Mouse (Mus musculus) lung, embryonic 16.5 days (tissue): ENCODE measurements around the gene Galnt10. TPM values are rescaled to one million over a fixed set of nuclear protein-coding genes. Genes with fewer than 3 reads are reported as not detected.
"Not testable (repeated sequence)": the region's sequence is repeated elsewhere in the genome, so short reads cannot be mapped to it uniquely, and the experiment has no call there.

Experiments used
- ATAC-seq: fragments of 200-750 bp; cut with Nextera tagmentation; 2 replicates; pipeline ENCODE4 v1.8.0; 2017; ENCODE audit warnings: low read depth, mild to moderate bottlenecking, moderate library complexity
- H3K27ac ChIP-seq: fragments of 300-500 bp; sonication (generic); 2 replicates; pipeline ENCODE4 v1.5.1; 2014; ENCODE audit warnings: mild to moderate bottlenecking, control low read depth, low read length
- H3K27me3 ChIP-seq: fragments of 300-500 bp; sonication (generic); 2 replicates; pipeline ENCODE4 v1.6.1; 2014; ENCODE audit warnings: low read depth, low read length, mixed read lengths; ENCODE audit not compliant: control insufficient read depth, insufficient read depth
- H3K36me3 ChIP-seq: fragments of 300-500 bp; sonication (generic); 2 replicates; pipeline ENCODE4 v1.6.1; 2014; ENCODE audit warnings: low read length; ENCODE audit not compliant: control insufficient read depth, insufficient read depth
- H3K4me1 ChIP-seq: fragments of 300-500 bp; sonication (generic); replicated peaks from 2 replicates; pipeline ENCODE4 v1.6.1; 2014; ENCODE audit warnings: low read length, mixed read lengths; ENCODE audit not compliant: control insufficient read depth, insufficient read depth
- H3K4me2 ChIP-seq: fragments of 300-500 bp; sonication (generic); 2 replicates; pipeline ENCODE4 v1.6.1; 2014; ENCODE audit warnings: low read depth, low read length, control low read depth
- H3K4me3 ChIP-seq: fragments of 300-500 bp; sonication (generic); 2 replicates; pipeline ENCODE4 v1.5.1; 2014; ENCODE audit warnings: mild to moderate bottlenecking, low read length, control low read depth
- H3K9ac ChIP-seq: fragments of 300-500 bp; sonication (generic); 2 replicates; pipeline ENCODE4 v1.6.1; 2014; ENCODE audit warnings: low read length, control low read depth
- H3K9me3 ChIP-seq: fragments of 300-500 bp; sonication (generic); 2 replicates; pipeline ENCODE4 v1.6.1; 2016; ENCODE audit warnings: low read length; ENCODE audit not compliant: control insufficient read depth
- WGBS: fragments of 180-500 bp; shearing (Covaris S2); extraction: QIAGEN DNeasy Blood & Tissue Kit; methylation state at CpG from one replicate; pipeline ENCODE4 v1.1.7; 2014; 5-methylcytosine and 5-hydroxymethylcytosine counted together
- polyA plus RNA-seq: library from polyadenylated mRNA; unstranded; fragments of >200 nt; fragmentation: Nextera tagmentation; extraction: Ambion mirVana; gene quantifications from 2 replicates; pipeline ENCODE4 v1.2.1, GENCODE M21; 2015

Galnt10 gene
- polyA plus RNA-seq, 1 experiment from 2014 or later, result 12.8 TPM

DNA sequence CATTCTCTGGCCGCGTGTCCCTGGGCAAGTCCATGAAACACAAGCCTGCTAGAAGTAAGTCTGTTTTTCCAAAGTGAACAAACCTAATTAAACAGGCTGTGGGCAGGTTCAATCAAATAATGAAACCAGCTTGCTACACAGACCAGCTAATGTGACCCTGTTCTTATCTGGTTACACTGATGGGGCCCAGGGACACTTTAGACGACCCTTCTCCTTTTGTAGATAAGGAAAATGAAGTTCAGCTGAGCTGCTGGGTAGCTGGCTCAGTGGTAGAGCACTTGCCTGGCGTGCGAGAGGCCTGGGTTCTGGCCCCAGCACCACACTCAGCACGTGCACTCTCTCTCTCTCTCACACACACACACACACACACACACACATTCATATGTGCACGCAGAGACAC is 178.5 kb downstream of the Galnt10 start:
- Histone ChIP-seq H3K9me3 (no peaks in the 10 kb centered on the region), H3K27ac (no peak overlapping the region), H3K36me3 (no peaks in the 10 kb centered on the region), H3K4me3 (no peak overlapping the region), H3K9ac (no peak overlapping the region), H3K27me3 (peaks cover 46% of the 10 kb centered on the region), H3K4me2 (no peak overlapping the region), H3K4me1 (peaks cover 5% of the 10 kb centered on the region)
- WGBS, result 67% methylated on average over 7 of the region's 7 CpGs
- no peak for ATAC-seq

DNA sequence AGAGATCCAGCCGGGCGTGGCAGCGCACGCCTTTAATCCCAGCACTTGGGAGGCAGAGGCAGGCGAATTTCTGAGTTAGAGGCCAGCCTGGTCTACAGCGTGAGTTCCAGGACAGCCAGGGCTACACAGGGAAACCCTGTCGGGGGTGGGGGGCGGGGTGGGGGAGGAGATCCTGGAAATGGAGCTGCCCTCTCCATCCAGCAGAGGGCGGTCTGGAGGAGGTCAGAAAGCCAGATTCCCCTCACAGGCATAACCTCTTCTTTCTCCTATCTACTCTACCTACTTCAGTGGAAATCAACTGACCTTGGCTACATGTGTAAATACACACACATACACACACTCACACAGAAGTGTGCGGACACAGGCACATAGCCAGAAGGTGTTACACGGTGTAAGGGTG is 180.0 kb downstream of the Galnt10 start:
- not testable (repeated sequence) for H3K4me2 ChIP-seq, H3K4me3 ChIP-seq, H3K27ac ChIP-seq, H3K4me1 ChIP-seq, ATAC-seq, H3K9me3 ChIP-seq, H3K9ac ChIP-seq, H3K36me3 ChIP-seq
- WGBS, result 37% methylated on average over 11 of the region's 11 CpGs
- peaks cover 62% of the 10 kb centered on the region for H3K27me3 ChIP-seq

- no peak overlapping the region for H3K9ac ChIP-seq
- H3K4me1 ChIP-seq, result peaks cover 5% of the 10 kb centered on the region
- no peaks in the 10 kb centered on the region for H3K36me3 ChIP-seq
- peak overlapping the region; percentile 38 for H3K4me3 ChIP-seq
- H3K27me3 ChIP-seq, result peaks cover 82% of the 10 kb centered on the region
- no peaks in the 10 kb centered on the region for H3K9me3 ChIP-seq
- peak overlapping the region; percentile 57 for H3K4me2 ChIP-seq
- ATAC-seq, result no peak
- no peak overlapping the region for H3K27ac ChIP-seq
- 1% methylated on average over 41 of the region's 41 CpGs for WGBS
Measured at GRCm38 (mm10) chr11:57827048-57827914, 182.0 kb downstream of the Galnt10 start.

DNA sequence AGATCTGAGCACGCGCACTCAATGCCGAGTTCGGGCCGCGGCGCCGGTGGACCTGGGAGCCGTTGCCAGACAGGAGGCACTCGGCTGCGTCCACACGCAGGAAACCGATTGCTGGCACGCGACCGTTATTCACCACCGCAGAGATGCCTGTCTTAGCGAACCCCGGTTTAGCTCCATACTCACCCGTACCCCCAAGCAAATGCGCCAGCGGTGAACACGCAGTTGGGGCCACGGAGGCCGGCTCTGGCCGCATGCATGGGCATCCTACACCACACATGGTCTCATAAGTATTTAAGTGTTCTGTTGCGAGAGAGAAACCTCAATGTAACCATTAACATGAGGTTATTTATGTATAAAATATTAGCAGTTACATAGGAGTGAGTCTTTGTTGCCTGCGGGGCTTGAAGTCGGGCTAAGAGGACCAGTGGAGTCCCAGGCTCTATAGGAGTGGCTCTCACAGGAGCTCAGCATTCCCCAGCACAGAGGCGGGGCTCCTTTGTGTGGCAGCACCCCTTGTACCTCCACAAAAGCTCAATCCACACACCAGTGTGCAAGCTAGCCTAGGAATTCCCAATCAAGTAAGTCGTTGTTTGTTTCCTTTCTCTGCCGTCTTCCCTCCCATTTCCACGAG is 182.8 kb downstream of the Galnt10 start:
- Histone ChIP-seq H3K27ac (no peak overlapping the region), H3K4me1 (peaks cover 5% of the 10 kb centered on the region), H3K9me3 (no peaks in the 10 kb centered on the region), H3K36me3 (no peaks in the 10 kb centered on the region), H3K9ac (no peak overlapping the region), H3K4me3 (peak overlapping the region; percentile 38), H3K4me2 (peak overlapping the region; percentile 57), H3K27me3 (peaks cover 89% of the 10 kb centered on the region)
- ATAC-seq, result 0 out of 2 replicates have a peak, but pooled peaks have one; percentile 41
- 1% methylated on average over 33 of the region's 33 CpGs for WGBS

DNA sequence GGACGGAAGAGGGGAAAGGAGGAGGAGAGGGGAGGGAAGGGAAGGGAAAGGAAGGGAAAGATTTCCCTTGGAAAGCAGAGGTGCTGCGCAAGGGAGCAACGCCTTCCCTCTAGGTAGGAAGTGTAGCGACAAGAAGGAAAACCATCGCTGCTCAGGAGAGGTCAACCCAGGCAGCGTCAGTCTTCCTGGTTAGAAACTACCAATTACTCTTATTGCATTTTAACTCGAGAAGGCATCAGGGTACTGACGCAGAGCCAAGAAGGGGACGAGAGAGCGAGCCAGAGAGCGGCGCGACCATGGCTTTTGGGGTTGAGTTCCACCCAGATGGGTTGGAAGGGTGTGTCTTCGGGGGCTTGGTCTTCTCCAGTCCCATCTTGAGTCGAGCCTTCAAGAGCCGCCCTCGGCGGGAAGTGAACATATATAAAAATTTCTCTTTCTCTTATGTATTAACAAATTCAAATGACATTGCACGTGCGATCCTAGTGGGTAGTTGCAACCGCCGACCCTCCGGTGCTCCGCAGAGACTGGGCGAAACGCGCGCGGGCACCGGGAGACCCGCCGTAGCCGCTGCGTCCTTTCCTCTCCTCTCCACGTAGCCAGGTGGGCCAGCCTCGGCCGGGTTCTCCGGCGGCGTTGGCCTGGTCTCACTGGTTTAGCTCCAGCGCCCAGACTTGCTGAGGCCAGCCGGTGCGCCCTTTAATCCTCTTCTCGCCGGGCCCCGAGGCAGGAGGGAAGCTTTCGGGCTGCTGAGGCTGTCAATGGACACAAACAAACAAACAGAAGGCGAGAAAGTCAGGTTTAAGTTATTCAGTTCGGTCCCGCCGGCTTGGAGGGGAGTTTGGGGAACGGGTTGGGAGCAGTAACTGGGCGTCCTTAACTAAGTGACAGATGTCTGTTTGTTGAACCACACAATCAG is 184.0 kb downstream of the Galnt10 start:
- Histone ChIP-seq H3K4me3 (no peak overlapping the region), H3K9ac (no peak overlapping the region), H3K4me2 (no peak overlapping the region), H3K4me1 (peaks cover 5% of the 10 kb centered on the region), H3K27me3 (peaks cover 94% of the 10 kb centered on the region), H3K27ac (no peak overlapping the region), H3K9me3 (no peaks in the 10 kb centered on the region), H3K36me3 (no peaks in the 10 kb centered on the region)
- no peak for ATAC-seq
- 5% methylated on average over 53 of the region's 53 CpGs for WGBS

- Histone ChIP-seq H3K27ac (no peak overlapping the region), H3K9ac (no peak overlapping the region), H3K36me3 (no peaks in the 10 kb centered on the region), H3K4me1 (peaks cover 5% of the 10 kb centered on the region), H3K4me2 (no peak overlapping the region), H3K4me3 (no peak overlapping the region), H3K27me3 (peaks cover 96% of the 10 kb centered on the region), H3K9me3 (no peaks in the 10 kb centered on the region)
- 38% methylated on average over 17 of the region's 17 CpGs for WGBS
- no peak for ATAC-seq
Measured at GRCm38 (mm10) chr11:57829871-57830775, 184.9 kb downstream of the Galnt10 start.

DNA sequence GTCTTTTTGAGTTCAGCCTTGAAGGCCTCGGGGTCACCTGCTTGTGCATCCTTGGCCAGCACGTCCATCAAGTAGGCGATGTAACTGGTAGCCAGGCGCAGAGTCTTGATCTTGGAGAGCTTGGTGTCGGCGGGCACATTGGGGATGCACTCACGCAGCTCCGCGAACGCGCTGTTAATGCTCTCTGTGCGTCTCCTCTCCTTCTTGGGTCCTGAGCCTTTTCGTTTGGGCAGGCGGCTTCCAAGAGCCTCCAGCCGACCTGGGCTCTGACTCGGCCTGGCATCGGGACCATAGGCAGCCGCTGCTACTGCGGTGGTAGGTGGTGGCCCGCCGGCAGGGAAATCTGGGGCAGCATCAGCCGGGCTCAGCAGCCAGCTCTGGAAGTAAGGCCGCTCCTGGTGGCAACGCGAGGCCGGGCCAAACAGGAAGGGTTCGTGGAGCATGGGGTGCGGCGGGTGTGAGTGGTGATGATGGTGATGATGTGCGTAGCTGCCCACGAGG is 186.1 kb downstream of the Galnt10 start:
- Histone ChIP-seq H3K36me3 (no peaks in the 10 kb centered on the region), H3K4me1 (peaks cover 5% of the 10 kb centered on the region), H3K9ac (no peak overlapping the region), H3K4me2 (no peak overlapping the region), H3K27me3 (peaks cover 98% of the 10 kb centered on the region), H3K27ac (no peak overlapping the region), H3K9me3 (no peaks in the 10 kb centered on the region), H3K4me3 (no peak overlapping the region)
- ATAC-seq, result no peak
- WGBS, result 11% methylated on average over 31 of the region's 31 CpGs

DNA sequence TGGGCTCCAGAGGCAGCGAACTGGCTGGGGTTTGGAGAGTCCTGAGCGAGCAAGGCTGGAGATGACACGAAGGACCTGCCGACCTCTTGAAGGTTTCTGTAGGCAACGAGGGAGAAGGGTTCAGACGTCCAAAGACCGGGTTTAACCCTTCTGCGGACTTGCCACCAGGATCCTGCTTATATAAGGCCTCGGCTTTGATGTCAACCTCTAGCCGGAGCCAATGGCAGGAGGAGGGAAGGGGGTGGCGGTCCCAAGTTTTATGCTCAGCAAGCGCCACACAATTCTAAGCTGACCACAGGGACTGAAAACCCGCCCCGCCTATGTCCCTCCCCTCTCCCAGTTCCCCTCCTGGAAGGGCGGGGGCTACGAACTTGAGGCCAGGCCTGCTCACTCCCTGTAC is 186.6 kb downstream of the Galnt10 start:
- Histone ChIP-seq H3K27me3 (peaks cover 98% of the 10 kb centered on the region), H3K36me3 (no peaks in the 10 kb centered on the region), H3K9ac (no peak overlapping the region), H3K27ac (no peak overlapping the region), H3K4me2 (no peak overlapping the region), H3K4me3 (no peak overlapping the region), H3K4me1 (peaks cover 5% of the 10 kb centered on the region), H3K9me3 (no peaks in the 10 kb centered on the region)
- 19% methylated on average over 16 of the region's 16 CpGs for WGBS
- no peak for ATAC-seq
